Mouse (Mus musculus): ENCODE measurements around the gene Bbs9.

DNA sequence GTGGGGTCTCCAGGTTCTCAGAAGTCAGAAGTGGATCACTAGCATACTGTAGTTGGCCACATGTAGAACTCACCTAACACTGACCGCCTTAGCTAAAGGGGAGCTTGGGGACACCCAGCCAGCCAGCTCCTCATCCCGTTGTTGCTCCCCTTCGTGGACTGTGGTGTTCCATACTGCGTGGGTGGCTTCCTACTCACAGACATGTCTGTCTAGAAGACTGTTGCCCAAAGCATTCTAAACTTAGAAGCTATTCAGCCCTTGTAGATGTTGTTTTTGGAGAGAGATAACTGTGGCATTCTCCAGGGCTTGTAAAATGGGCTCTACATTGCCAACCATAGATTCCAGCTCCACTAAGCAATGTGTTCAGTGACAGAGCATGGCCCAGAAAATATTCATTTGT, 310.5 kb downstream of the Bbs9 start:
- TF ChIP-seq CTCF (IDR thresholded peaks at IDR 0.05; ENCODE audit: control insufficient read depth, insufficient read depth, insufficient read length), result no peak
- no peak for TF ChIP-seq USF1 (IDR thresholded peaks at IDR 0.05; ENCODE audit: low read depth)
- TF ChIP-seq CEBPB (IDR thresholded peaks at IDR 0.05; ENCODE audit: low read depth), result no peak
